Mouse (Mus musculus) embryonic facial prominence, embryonic 13.5 days (tissue): ENCODE measurements around the gene Olfr1049. TPM values are rescaled to one million over a fixed set of nuclear protein-coding genes. Genes with fewer than 3 reads are reported as not detected.
"Not testable (repeated sequence)": the region's sequence is repeated elsewhere in the genome, so short reads cannot be mapped to it uniquely, and the experiment has no call there.

Experiments
- ATAC-seq: fragments of 200-750 bp; cut with Nextera tagmentation; 2 replicates; pipeline ENCODE4 v1.8.0; 2017; ENCODE audit warnings: low read depth; ENCODE audit not compliant: insufficient number of reproducible peaks, insufficient read depth, low FRiP score, low TSS enrichment
- H3K27ac ChIP-seq: fragments of 300-500 bp; sonication (generic); 2 replicates; pipeline ENCODE4 v1.5.1; 2015; ENCODE audit warnings: moderate library complexity, mild to moderate bottlenecking, inconsistent platforms
- H3K27me3 ChIP-seq: fragments of 300-500 bp; sonication (generic); 2 replicates; pipeline ENCODE4 v1.6.1; 2015; ENCODE audit warnings: mild to moderate bottlenecking, inconsistent platforms
- H3K36me3 ChIP-seq: fragments of 300-500 bp; sonication (generic); 2 replicates; pipeline ENCODE4 v1.6.1; 2015; ENCODE audit warnings: mild to moderate bottlenecking, inconsistent platforms
- H3K4me1 ChIP-seq: fragments of 300-500 bp; sonication (generic); 2 replicates; pipeline ENCODE4 v1.6.1; 2015; ENCODE audit warnings: inconsistent platforms
- H3K4me2 ChIP-seq: fragments of 300-500 bp; sonication (generic); 2 replicates; pipeline ENCODE4 v1.6.1; 2015; ENCODE audit warnings: moderate library complexity, mild to moderate bottlenecking, inconsistent platforms
- H3K4me3 ChIP-seq: fragments of 300-500 bp; sonication (generic); 2 replicates; pipeline ENCODE4 v1.5.1; 2015; ENCODE audit warnings: mild to moderate bottlenecking, inconsistent platforms
- H3K9ac ChIP-seq: fragments of 300-500 bp; sonication (generic); 2 replicates; pipeline ENCODE4 v1.6.1; 2015; ENCODE audit warnings: mild to moderate bottlenecking, inconsistent platforms
- H3K9me3 ChIP-seq: fragments of 300-500 bp; sonication (generic); 2 replicates; pipeline ENCODE4 v1.6.1; 2016; ENCODE audit warnings: inconsistent platforms
- WGBS: fragments of 180-500 bp; shearing (Covaris S2); methylation state at CpG from one replicate; pipeline ENCODE4 v1.1.7; 2015; ENCODE audit warnings: mixed read lengths; 5-methylcytosine and 5-hydroxymethylcytosine counted together
- polyA plus RNA-seq: library from polyadenylated mRNA; unstranded; fragments of >200 nt; fragmentation: Nextera tagmentation; extraction: Ambion mirVana; gene quantifications from 2 replicates; pipeline ENCODE4 v1.2.1, GENCODE M21; 2015

Olfr1049 gene
- polyA plus RNA-seq = not detected in 2 replicates

- not testable (repeated sequence) for H3K27me3 ChIP-seq, ATAC-seq, H3K4me1 ChIP-seq, H3K9me3 ChIP-seq, H3K4me3 ChIP-seq, H3K9ac ChIP-seq, H3K27ac ChIP-seq, H3K4me2 ChIP-seq, H3K36me3 ChIP-seq
These were observed at the start of gene Olfr1049 for GRCm38 (mm10) chr2:86258228-86258627. Olfr1049 (minus strand) TSS chr2:86258328.

DNA sequence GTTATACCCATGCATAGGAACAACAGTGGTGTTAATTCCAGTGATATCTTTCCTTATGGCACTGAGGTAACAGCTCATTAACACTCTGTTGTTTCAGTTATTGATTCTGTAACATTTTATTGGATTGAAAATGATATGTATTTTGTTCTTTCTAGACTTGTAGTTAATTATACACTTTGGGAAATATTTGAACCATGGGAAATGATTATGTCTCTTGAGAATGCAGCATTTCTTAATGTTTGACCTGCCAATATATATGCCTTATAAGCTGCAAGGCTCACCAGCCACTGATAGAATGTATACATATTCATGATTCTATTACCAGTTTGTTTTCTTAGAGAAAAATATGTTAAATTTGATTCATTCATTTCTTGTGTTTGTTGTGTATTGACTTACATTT is 34.0 kb upstream of the Olfr1049 start, which contains the start of gene Olfr1052:
TSS of gene Olfr1052 (plus strand) at position 301 of the 400 bp plus-strand sequence.
- Histone ChIP-seq H3K27ac (no peak within 1 kb of the TSS), H3K27me3 (no peaks in the 10 kb centered on the region), H3K36me3 (no peaks in the 10 kb centered on the region), H3K9ac (no peak within 1 kb of the TSS), H3K9me3 (no peaks in the 10 kb centered on the region), H3K4me2 (no peak within 1 kb of the TSS), H3K4me3 (no peak within 1 kb of the TSS), H3K4me1 (no peaks in the 10 kb centered on the region)
- no peak for ATAC-seq

DNA sequence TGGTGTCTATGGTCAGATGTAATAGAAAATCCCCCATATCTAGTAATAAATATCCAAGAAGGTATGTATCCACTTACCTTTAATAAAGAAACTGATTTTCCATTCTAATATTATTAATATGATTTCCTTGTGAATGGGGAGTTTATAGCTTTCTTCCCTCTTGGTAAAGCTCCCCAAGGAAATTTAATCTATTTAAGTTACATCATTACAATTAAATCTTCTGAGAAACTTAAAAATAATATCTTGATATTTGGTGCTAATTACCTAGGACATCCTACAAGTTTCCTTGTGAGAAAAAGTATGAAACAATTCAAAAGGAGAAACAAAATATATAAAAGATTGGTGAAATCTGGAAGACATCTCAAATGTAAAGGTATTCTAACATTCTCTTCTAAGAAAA is 20.9 kb upstream of the Olfr1049 start, which contains the start of gene Olfr1051:
TSS of gene Olfr1051 (minus strand) at position 101 of the 400 bp plus-strand sequence.
- not testable (repeated sequence) for H3K36me3 ChIP-seq, H3K4me2 ChIP-seq, ATAC-seq, H3K4me1 ChIP-seq, H3K27me3 ChIP-seq, H3K9me3 ChIP-seq, H3K9ac ChIP-seq, H3K4me3 ChIP-seq, H3K27ac ChIP-seq

DNA sequence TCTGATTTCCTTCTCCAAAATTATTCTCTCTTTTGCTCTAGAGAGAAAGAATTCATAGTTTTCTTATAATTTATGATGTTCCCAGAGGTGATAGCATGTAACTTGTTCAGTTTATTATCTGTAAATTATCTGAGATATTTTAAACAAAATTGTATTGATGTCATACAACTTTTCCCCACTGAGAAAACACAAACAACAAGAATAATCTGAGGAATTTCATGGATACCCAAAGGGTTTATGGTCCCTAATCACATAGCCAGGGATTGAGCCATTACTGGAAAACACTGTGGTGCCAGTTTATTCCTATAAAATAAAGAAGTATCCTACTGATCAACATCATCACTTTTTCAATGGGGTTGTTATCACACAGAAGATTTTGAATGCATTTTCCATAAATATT is 17.9 kb downstream of the Olfr1049 start, which contains the start of gene Olfr1048:
TSS of gene Olfr1048 (minus strand) at position 101 of the 400 bp plus-strand sequence.
- no peak within 1 kb of the TSS for H3K27ac ChIP-seq
- ATAC-seq = no peak
- H3K36me3 ChIP-seq = no peaks in the 10 kb centered on the region
- no peaks in the 10 kb centered on the region for H3K9me3 ChIP-seq
- H3K27me3 ChIP-seq = no peaks in the 10 kb centered on the region
- no peak within 1 kb of the TSS for H3K4me2 ChIP-seq
- no peaks in the 10 kb centered on the region for H3K4me1 ChIP-seq
- no peak within 1 kb of the TSS for H3K4me3 ChIP-seq
- H3K9ac ChIP-seq = no peak within 1 kb of the TSS

GRCm38 (mm10) chr2:86231301-86231700 is 26.8 kb downstream of the Olfr1049 start, which contains the start of gene Olfr1047:
Olfr1047 (minus strand) TSS chr2:86231401.
- H3K4me3 ChIP-seq = no peak within 1 kb of the TSS
- no peak within 1 kb of the TSS for H3K4me2 ChIP-seq
- WGBS = 92% methylated on average over 1 of the region's 1 CpGs
- no peaks in the 10 kb centered on the region for H3K36me3 ChIP-seq
- no peak within 1 kb of the TSS for H3K27ac ChIP-seq
- no peak within 1 kb of the TSS for H3K9ac ChIP-seq
- no peaks in the 10 kb centered on the region for H3K4me1 ChIP-seq
- H3K9me3 ChIP-seq = no peaks in the 10 kb centered on the region
- no peaks in the 10 kb centered on the region for H3K27me3 ChIP-seq
- ATAC-seq = no peak

DNA sequence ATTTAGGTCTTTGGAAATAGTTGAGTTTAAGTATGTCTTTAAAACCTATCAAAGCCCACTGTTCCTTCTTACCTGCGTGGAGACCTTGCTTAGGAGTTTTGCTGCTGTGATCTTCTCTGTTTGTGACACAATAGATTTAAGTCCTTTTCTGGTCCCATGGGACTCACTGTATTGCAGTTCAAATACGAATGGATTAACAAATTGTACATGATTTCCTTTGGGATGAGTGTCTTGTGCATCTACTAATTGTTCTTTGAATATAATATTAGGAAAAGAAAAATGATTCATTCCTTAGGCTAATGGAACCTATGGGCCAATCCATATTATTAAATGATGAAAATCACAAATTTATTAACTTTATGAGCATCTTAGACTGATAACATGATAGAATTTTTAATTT is 38.9 kb downstream of the Olfr1049 start, which contains the start of gene Olfr1046:
TSS of gene Olfr1046 (minus strand) at position 101 of the 400 bp plus-strand sequence.
- Histone ChIP-seq H3K4me1 (no peaks in the 10 kb centered on the region), H3K4me3 (no peak within 1 kb of the TSS), H3K27ac (no peak within 1 kb of the TSS), H3K9me3 (no peaks in the 10 kb centered on the region), H3K4me2 (no peak within 1 kb of the TSS), H3K36me3 (no peaks in the 10 kb centered on the region), H3K9ac (no peak within 1 kb of the TSS), H3K27me3 (no peaks in the 10 kb centered on the region)
- 69% methylated on average over 2 of the region's 2 CpGs for WGBS
- no peak for ATAC-seq

Other genes with a start within 250 kb of the Olfr1049 start
- gene Olfr1033, start 237.7 kb downstream of the Olfr1049 start, polyA plus RNA-seq = 0.41 and 0.43 TPM in 2 replicates
- not detected in 2 replicates for gene Olfr1034, start 212.5 kb downstream of the Olfr1049 start, polyA plus RNA-seq
- 0.06 TPM in 1 of 2 replicates, not detected in the other for gene Olfr1036, start 184.3 kb downstream of the Olfr1049 start, polyA plus RNA-seq
- gene Olfr1037, start 170.9 kb downstream of the Olfr1049 start, polyA plus RNA-seq = not detected in 2 replicates
- 0.08 TPM in 1 of 2 replicates, not detected in the other for gene Olfr1039, start 122.4 kb downstream of the Olfr1049 start, polyA plus RNA-seq
- not detected in 2 replicates for gene Olfr1040, start 111.6 kb downstream of the Olfr1049 start, polyA plus RNA-seq
- not detected in 2 replicates for gene Olfr1042, start 96.5 kb downstream of the Olfr1049 start, polyA plus RNA-seq
- gene Olfr1043, start 90.8 kb downstream of the Olfr1049 start, polyA plus RNA-seq = 0.18 TPM in 1 of 2 replicates, not detected in the other
- not detected in 2 replicates for gene Olfr1044, start 80.5 kb downstream of the Olfr1049 start, polyA plus RNA-seq
- gene Olfr52, start 72.6 kb downstream of the Olfr1049 start, polyA plus RNA-seq = not detected in 2 replicates
- gene Olfr1045, start 55.3 kb downstream of the Olfr1049 start, polyA plus RNA-seq = not detected in 2 replicates
- not detected in 2 replicates for gene Olfr1046, start 39.0 kb downstream of the Olfr1049 start, polyA plus RNA-seq
- gene Olfr1047, start 26.9 kb downstream of the Olfr1049 start, polyA plus RNA-seq = not detected in 2 replicates
- not detected in 2 replicates for gene Olfr1048, start 18.0 kb downstream of the Olfr1049 start, polyA plus RNA-seq
- not detected in 2 replicates for gene Olfr1051, start 20.8 kb upstream of the Olfr1049 start, polyA plus RNA-seq
- not detected in 2 replicates for gene Olfr1052, start 34.1 kb upstream of the Olfr1049 start, polyA plus RNA-seq
- not detected in 2 replicates for gene Olfr1053, start 57.0 kb upstream of the Olfr1049 start, polyA plus RNA-seq
- gene Olfr1054, start 77.1 kb upstream of the Olfr1049 start, polyA plus RNA-seq = not detected in 2 replicates
- not detected in 2 replicates for gene Olfr1055, start 92.0 kb upstream of the Olfr1049 start, polyA plus RNA-seq
- gene Olfr1056, start 104.1 kb upstream of the Olfr1049 start, polyA plus RNA-seq = not detected in 2 replicates
- not detected in 2 replicates for gene Olfr1057, start 120.1 kb upstream of the Olfr1049 start, polyA plus RNA-seq
- 0.30 TPM in 1 of 2 replicates, not detected in the other for gene Olfr1058, start 130.2 kb upstream of the Olfr1049 start, polyA plus RNA-seq
- gene Olfr1061, start 155.7 kb upstream of the Olfr1049 start, polyA plus RNA-seq = not detected in 2 replicates
- gene Olfr1062, start 168.4 kb upstream of the Olfr1049 start, polyA plus RNA-seq = not detected in 2 replicates
- gene Olfr1065, start 192.3 kb upstream of the Olfr1049 start, polyA plus RNA-seq = not detected in 2 replicates
- not detected in 2 replicates for gene Olfr1066, start 197.9 kb upstream of the Olfr1049 start, polyA plus RNA-seq
- gene Olfr228, start 229.1 kb upstream of the Olfr1049 start, polyA plus RNA-seq = not detected in 2 replicates